Mouse (Mus musculus) hindbrain, embryonic 15.5 days (tissue): Measurements from ENCODE around the gene Dyrk3. TPM values are rescaled to one million over a fixed set of nuclear protein-coding genes. Genes with fewer than 3 reads are reported as not detected.

Experiments
- ATAC-seq: fragments of 200-750 bp; cut with Nextera tagmentation; 2 replicates; pipeline ENCODE4 v1.8.0; 2017; ENCODE audit warnings: low read depth, moderate number of reproducible peaks, moderate TSS enrichment; ENCODE audit not compliant: low FRiP score
- H3K27ac ChIP-seq: fragments of 300-500 bp; sonication (generic); replicated peaks from 2 replicates; pipeline ENCODE4 v1.5.1; 2015; ENCODE audit warnings: mild to moderate bottlenecking, inconsistent platforms
- H3K27me3 ChIP-seq: fragments of 300-500 bp; sonication (generic); 2 replicates; pipeline ENCODE4 v1.6.1; 2015; ENCODE audit warnings: control low read depth, inconsistent platforms
- H3K36me3 ChIP-seq: fragments of 300-500 bp; sonication (generic); 2 replicates; pipeline ENCODE4 v1.6.1; 2015; ENCODE audit warnings: control low read depth, inconsistent platforms
- H3K4me1 ChIP-seq: fragments of 300-500 bp; sonication (generic); replicated peaks from 2 replicates; pipeline ENCODE4 v1.6.1; 2015; ENCODE audit warnings: control low read depth, inconsistent platforms
- H3K4me2 ChIP-seq: fragments of 300-500 bp; sonication (generic); 2 replicates; pipeline ENCODE4 v1.6.1; 2015; ENCODE audit warnings: moderate library complexity, mild to moderate bottlenecking, inconsistent platforms
- H3K4me3 ChIP-seq: fragments of 300-500 bp; sonication (generic); 2 replicates; pipeline ENCODE4 v1.5.1; 2015; ENCODE audit warnings: mild to moderate bottlenecking, inconsistent platforms
- H3K9ac ChIP-seq: fragments of 300-500 bp; sonication (generic); 2 replicates; pipeline ENCODE4 v1.6.1; 2015; ENCODE audit warnings: inconsistent platforms
- H3K9me3 ChIP-seq: fragments of 300-500 bp; sonication (generic); 2 replicates; pipeline ENCODE4 v1.6.1; 2016; ENCODE audit warnings: control low read depth, inconsistent platforms
- WGBS: fragments of 180-500 bp; shearing (Covaris S2); methylation state at CpG from one replicate; pipeline ENCODE4 v1.1.7; 2015; 5-methylcytosine and 5-hydroxymethylcytosine counted together
- polyA plus RNA-seq: library from polyadenylated mRNA; unstranded; fragments of >200 nt; fragmentation: Nextera tagmentation; extraction: Ambion mirVana; gene quantifications from 2 replicates; pipeline ENCODE4 v1.2.1, GENCODE M21; 2015

Dyrk3 gene
- polyA plus RNA-seq, 1 experiment from 2014 or later, result 15.9 TPM

- WGBS, result 19% methylated on average over 7 of the region's 7 CpGs
- no peaks in the 10 kb centered on the region for H3K27me3 ChIP-seq
- peaks cover 68% of the 10 kb centered on the region for H3K4me1 ChIP-seq
- no peaks in the 10 kb centered on the region for H3K9me3 ChIP-seq
- H3K9ac ChIP-seq, result no peak overlapping the region
- no peak overlapping the region for H3K4me2 ChIP-seq
- H3K4me3 ChIP-seq, result no peak overlapping the region
- 0 out of 2 replicates have a peak, but pooled peaks have one; percentile 23 for ATAC-seq
- H3K36me3 ChIP-seq, result no peaks in the 10 kb centered on the region
- H3K27ac ChIP-seq, result peak overlapping the region; percentile 68
Observed at GRCm38 (mm10) chr1:131086907-131087306, 51.2 kb downstream of the Dyrk3 start.

DNA sequence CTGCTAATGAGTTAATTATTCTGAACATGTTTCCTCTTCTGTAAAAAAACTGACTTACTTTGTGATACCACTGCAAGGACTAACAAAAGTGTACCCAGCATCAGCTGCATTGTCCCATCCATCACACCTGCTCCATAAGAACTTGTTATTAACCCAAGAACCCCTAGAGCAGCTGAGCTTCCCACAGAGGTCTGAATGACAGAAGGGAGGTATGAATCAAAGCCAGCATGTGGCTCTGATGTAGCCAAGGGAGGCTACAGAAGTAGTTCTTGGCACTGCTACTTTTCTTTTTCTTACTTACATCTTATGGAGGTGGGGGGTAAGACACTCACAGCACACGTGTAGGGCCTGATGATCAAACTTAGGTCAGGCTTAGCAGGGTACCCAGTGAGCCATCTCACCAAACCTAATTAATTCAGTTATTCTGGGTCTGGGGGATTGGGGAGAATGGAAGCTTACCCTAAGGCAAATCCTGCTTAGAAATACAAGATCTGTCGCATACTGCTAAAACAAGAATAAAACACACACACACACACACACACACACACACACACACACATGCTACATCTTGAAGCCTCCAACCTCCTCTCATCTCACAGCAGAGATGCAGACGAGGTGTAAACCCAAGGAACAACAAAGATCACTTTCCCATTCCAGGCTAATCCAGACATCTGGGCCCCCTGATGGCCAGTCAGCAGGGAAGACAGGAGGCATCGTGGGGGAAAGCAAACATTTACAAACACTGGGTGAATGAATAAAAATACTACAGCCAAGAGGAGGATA is 52.0 kb downstream of the Dyrk3 start:
- no peaks in the 10 kb centered on the region for H3K9me3 ChIP-seq
- H3K4me1 ChIP-seq, result peaks cover 72% of the 10 kb centered on the region
- H3K4me2 ChIP-seq, result no peak overlapping the region
- H3K27ac ChIP-seq, result peak overlapping the region; percentile 68
- H3K4me3 ChIP-seq, result no peak overlapping the region
- H3K9ac ChIP-seq, result no peak overlapping the region
- WGBS, result 8% methylated on average over 4 of the region's 4 CpGs
- no peaks in the 10 kb centered on the region for H3K36me3 ChIP-seq
- ATAC-seq, result peak; percentile 45; the same call in 1 of the 2 replicates
- no peaks in the 10 kb centered on the region for H3K27me3 ChIP-seq

DNA sequence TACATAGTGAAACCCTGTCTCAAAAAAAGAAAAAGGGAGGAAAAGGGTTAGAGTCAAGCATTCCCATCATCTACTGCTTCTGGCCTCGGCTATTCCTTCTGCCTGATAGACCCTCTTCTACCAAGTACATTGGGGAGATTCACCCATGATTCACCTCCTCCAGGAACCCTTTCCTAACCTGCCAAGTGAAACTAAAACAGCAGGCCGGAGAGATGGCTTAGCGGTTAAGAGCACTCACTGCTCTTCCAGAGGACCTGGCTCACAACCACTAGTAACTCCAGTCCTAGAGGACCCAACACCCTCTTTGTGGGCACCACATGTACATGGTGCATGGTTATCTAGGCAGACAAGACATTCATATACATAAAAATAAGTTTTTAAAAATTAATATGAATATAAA is 52.9 kb downstream of the Dyrk3 start:
- peaks cover 65% of the 10 kb centered on the region for H3K4me1 ChIP-seq
- no peak overlapping the region for H3K9ac ChIP-seq
- 0 out of 2 replicates have a peak overlapping the region, but pooled peaks have one; percentile 68 for H3K27ac ChIP-seq
- WGBS, result 66% methylated on average over 3 of the region's 3 CpGs
- H3K36me3 ChIP-seq, result no peaks in the 10 kb centered on the region
- H3K27me3 ChIP-seq, result no peaks in the 10 kb centered on the region
- H3K4me2 ChIP-seq, result no peak overlapping the region
- no peaks in the 10 kb centered on the region for H3K9me3 ChIP-seq
- H3K4me3 ChIP-seq, result no peak overlapping the region
- ATAC-seq, result no peak

DNA sequence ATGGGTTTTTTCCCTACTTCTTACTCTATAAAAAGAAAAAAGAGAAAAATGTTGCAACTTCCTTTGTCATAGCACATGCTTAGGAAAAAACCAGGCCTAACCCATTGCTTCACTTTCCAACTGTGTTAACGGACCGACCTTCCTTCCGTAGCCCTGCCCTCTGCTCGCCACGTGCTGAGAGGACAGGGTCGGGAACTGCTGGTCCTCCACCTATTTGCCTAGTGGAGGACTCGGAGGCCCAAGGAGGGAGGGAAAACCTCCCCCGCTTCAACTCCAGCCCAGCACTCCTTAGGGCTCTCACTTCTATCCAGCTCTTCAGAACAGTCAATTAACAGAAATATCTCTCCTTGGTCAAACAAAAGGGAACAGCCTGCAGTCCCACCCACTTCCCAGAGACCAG is 53.9 kb downstream of the Dyrk3 start:
- Histone ChIP-seq H3K9me3 (no peaks in the 10 kb centered on the region), H3K4me2 (no peak overlapping the region), H3K4me1 (peaks cover 62% of the 10 kb centered on the region), H3K9ac (no peak overlapping the region), H3K36me3 (no peaks in the 10 kb centered on the region), H3K27me3 (no peaks in the 10 kb centered on the region), H3K4me3 (no peak overlapping the region), H3K27ac (no peak overlapping the region)
- WGBS, result 34% methylated on average over 8 of the region's 8 CpGs
- ATAC-seq, result no peak

GRCm38 (mm10) chr1:131083609-131084008 is 54.5 kb downstream of the Dyrk3 start:
- WGBS, result 46% methylated on average over 4 of the region's 4 CpGs
- Histone ChIP-seq H3K27me3 (no peaks in the 10 kb centered on the region), H3K4me1 (peaks cover 62% of the 10 kb centered on the region), H3K4me3 (no peak overlapping the region), H3K9me3 (no peaks in the 10 kb centered on the region), H3K4me2 (no peak overlapping the region), H3K36me3 (no peaks in the 10 kb centered on the region), H3K27ac (no peak overlapping the region; the same call in 1 of the 2 replicates), H3K9ac (no peak overlapping the region)
- no peak for ATAC-seq

- WGBS, result 74% methylated on average over 5 of the region's 5 CpGs
- H3K4me2 ChIP-seq, result no peak overlapping the region
- H3K4me3 ChIP-seq, result no peak overlapping the region
- H3K4me1 ChIP-seq, result peaks cover 62% of the 10 kb centered on the region
- ATAC-seq, result no peak
- H3K9me3 ChIP-seq, result no peaks in the 10 kb centered on the region
- H3K9ac ChIP-seq, result no peak overlapping the region
- no peak overlapping the region for H3K27ac ChIP-seq
- H3K36me3 ChIP-seq, result no peaks in the 10 kb centered on the region
- no peaks in the 10 kb centered on the region for H3K27me3 ChIP-seq
Observed at GRCm38 (mm10) chr1:131083122-131083521, 55.0 kb downstream of the Dyrk3 start.

- H3K9ac ChIP-seq, result no peak overlapping the region
- peaks cover 51% of the 10 kb centered on the region for H3K4me1 ChIP-seq
- H3K27me3 ChIP-seq, result no peaks in the 10 kb centered on the region
- no peak overlapping the region for H3K27ac ChIP-seq
- H3K9me3 ChIP-seq, result no peaks in the 10 kb centered on the region
- no peak overlapping the region for H3K4me2 ChIP-seq
- no peak for ATAC-seq
- no peaks in the 10 kb centered on the region for H3K36me3 ChIP-seq
- 90% methylated on average over 1 of the region's 1 CpGs for WGBS
- no peak overlapping the region for H3K4me3 ChIP-seq
Observed at GRCm38 (mm10) chr1:131080686-131081085, 57.5 kb downstream of the Dyrk3 start.

- peaks cover 52% of the 10 kb centered on the region for H3K4me1 ChIP-seq
- H3K9ac ChIP-seq, result no peak overlapping the region
- no peaks in the 10 kb centered on the region for H3K9me3 ChIP-seq
- H3K27ac ChIP-seq, result no peak overlapping the region
- no peak for ATAC-seq
- no peak overlapping the region for H3K4me3 ChIP-seq
- H3K27me3 ChIP-seq, result no peaks in the 10 kb centered on the region
- H3K4me2 ChIP-seq, result no peak overlapping the region
- 86% methylated on average over 4 of the region's 4 CpGs for whole genome bisulfite sequencing
- H3K36me3 ChIP-seq, result no peaks in the 10 kb centered on the region
Observed at GRCm38 (mm10) chr1:131079762-131080161, 58.4 kb downstream of the Dyrk3 start.

DNA sequence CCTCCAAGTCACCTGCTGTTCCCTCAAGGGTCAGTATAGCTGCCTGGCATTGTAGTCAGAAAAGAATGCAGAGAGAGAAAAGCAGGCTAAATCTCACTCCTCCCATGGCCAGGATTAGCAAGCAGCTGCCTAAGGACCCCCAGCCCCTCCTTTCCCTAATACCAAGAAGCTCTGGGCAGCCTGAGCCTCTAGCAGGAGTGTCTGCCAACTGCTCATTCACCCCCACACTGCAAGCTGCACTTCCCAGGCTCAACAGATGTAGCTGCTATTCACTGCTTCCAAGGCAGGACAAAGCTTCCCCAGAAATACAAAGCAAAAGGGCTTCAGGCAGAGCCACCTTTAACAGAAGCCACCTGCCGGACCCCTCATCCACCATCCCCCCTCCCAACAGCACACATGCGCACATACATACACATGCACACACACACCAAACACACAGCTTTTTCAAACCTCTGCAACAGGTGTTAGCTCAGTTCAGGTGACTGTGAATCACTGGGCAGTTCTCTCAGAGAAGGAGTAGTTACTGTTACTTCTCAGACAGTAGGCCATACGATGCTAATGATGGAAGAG is 59.3 kb downstream of the Dyrk3 start:
- Histone ChIP-seq H3K9ac (0 out of 2 replicates have a peak overlapping the region, but pooled peaks have one; percentile 14), H3K27ac (peak overlapping the region; percentile 70), H3K9me3 (no peaks in the 10 kb centered on the region), H3K36me3 (no peaks in the 10 kb centered on the region), H3K27me3 (no peaks in the 10 kb centered on the region), H3K4me1 (peaks cover 53% of the 10 kb centered on the region), H3K4me2 (no peak overlapping the region), H3K4me3 (no peak overlapping the region)
- peak; percentile 89 for ATAC-seq
- 19% methylated on average over 3 of the region's 3 CpGs for WGBS

Other genes with a start within 250 kb of the Dyrk3 start
- not detected in 2 replicates for gene Il20, start 226.9 kb downstream of the Dyrk3 start, polyA plus RNA-seq
- not detected in 2 replicates for gene Il19, start 198.2 kb downstream of the Dyrk3 start, polyA plus RNA-seq
- not detected in 2 replicates for gene Il10, start 118.5 kb downstream of the Dyrk3 start, polyA plus RNA-seq
- 20.0 and 22.1 TPM in 2 replicates for gene Mapkapk2, start 40.5 kb downstream of the Dyrk3 start, polyA plus RNA-seq
- 49.1 and 51.9 TPM in 2 replicates for gene Eif2d, start 14.8 kb upstream of the Dyrk3 start, polyA plus RNA-seq
- gene Rassf5, start 106.9 kb upstream of the Dyrk3 start, polyA plus RNA-seq, result 4.8 and 5.7 TPM in 2 replicates
- 1.2 and 2.3 TPM in 2 replicates for gene Ikbke, start 141.3 kb upstream of the Dyrk3 start, polyA plus RNA-seq